Mouse (Mus musculus) megakaryocyte-erythroid progenitor cell, adult 5-6 weeks (primary cell): ENCODE results near the gene Tas2r131. TPM values are rescaled to one million over a fixed set of nuclear protein-coding genes. Genes with fewer than 3 reads are reported as not detected.
"Not testable (repeated sequence)": the region's sequence is repeated elsewhere in the genome, so short reads cannot be mapped to it uniquely, and the experiment has no call there.

ENCODE experiments used
- ATAC-seq: replicated peaks from 2 replicates; pipeline ENCODE4 v1.8.0; 2016; ENCODE audit warnings: mild to moderate bottlenecking, inconsistent platforms; ENCODE audit not compliant: severe bottlenecking, poor library complexity, low FRiP score, low TSS enrichment
- total RNA-seq, 2 experiments: library from RNA; stranded (forward) in 1 of 2; stranded (reverse) in 1 of 2; fragments of 200-1000, 215-1000 nt in 1 of 2; fragments of >200 nt in 1 of 2; fragmentation: Nextera tagmentation in 1 of 2; gene quantifications; 2 replicates each; pipeline ENCODE4 v1.2.3; 2014 to 2017

Tas2r131 gene
- total RNA-seq (2014; fragmentation: Nextera tagmentation) (not detected in 2 replicates), total RNA-seq (2017) (not detected in 2 replicates)

DNA sequence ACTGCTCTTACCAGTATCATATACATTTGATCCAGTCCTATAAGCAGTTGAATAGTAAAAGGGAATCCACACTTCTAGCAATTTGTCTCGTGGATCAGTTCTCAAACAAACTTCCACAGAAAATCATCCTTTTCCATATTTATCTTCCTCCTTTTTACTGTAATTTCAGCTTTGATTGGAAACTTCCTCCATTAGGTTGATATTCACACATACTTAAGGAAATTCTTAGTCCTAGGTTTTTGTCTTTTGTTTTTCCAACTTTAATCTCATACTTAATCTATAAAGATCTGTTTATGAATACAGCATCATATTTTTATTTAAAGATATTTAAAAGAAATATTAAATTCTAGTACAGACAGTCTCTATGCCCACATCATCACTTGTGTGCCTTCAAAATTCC is at the start of gene Tas2r131:
TSS of gene Tas2r131 (minus strand) at position 101 of the 400 bp plus-strand sequence.
- ATAC-seq: no peak

DNA sequence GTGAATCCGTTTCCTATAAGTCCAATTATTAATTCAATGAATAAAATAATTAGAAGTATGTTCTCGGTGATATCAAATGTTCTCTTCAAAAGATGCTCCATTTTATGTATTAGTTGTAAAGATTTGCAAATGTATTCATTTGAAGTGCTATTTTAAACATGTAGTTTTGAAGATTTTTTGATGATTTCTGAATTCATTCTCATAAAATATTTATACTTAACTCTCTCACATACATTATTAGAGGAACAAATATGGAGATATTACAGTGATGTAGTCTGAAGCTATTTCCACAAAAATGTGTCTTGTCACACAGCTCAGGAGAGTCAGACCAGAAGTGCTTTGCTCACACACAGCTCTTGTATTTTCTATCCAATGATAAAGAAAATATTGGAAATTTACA is 23.1 kb upstream of the Tas2r131 start, which contains the start of gene Tas2r109:
TSS of gene Tas2r109 (minus strand) at position 101 of the 400 bp plus-strand sequence.
- ATAC-seq: no peak

DNA sequence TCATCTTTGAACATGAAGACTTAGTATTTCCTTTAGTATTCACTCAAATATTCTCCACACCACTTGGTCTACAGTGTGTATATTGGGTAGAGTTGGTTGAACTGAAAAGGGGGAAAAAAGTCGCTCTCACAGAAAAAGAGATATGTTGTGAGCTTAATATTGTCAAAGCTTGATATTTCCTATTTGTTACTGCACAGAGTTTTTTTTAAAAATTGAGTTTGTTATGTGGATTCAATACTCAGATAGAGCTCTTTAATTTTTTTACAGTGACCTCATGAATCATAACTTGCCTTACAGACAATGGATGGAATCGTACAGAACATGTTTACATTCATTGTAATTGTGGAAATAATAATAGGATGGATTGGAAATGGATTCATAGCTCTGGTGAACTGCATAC is 6.9 kb downstream of the Tas2r131 start, which contains the start of gene Tas2r129:
TSS of gene Tas2r129 (plus strand) at position 301 of the 400 bp plus-strand sequence.
- ATAC-seq: no peak

- ATAC-seq: not testable (repeated sequence)
Measured at GRCm38 (mm10) chr6:132941376-132941775, 16.3 kb downstream of the Tas2r131 start.

DNA sequence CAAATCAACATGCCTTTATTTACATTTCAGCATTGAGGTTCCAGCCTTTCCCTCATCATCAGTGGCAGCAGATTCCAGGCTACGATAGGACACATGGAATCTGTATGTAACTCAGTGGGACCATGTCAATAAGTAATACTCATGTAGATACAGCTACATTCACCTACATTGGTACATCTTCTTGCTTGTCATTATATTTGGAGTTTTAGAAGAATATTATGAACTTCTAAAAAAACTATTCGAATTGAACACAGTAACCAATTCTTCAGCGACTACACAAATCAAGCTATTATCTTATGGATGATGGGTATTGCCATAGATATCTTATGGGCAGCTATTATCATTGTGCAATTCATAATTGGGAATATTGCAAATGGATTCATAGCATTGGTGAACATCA is 48.4 kb downstream of the Tas2r131 start, which contains the start of gene Tas2r125:
TSS of gene Tas2r125 (plus strand) at position 301 of the 400 bp plus-strand sequence.
- ATAC-seq: no peak

Other genes starting within 250 kb of the Tas2r131 start
- not detected in 2 replicates for gene Tas2r122, start 246.0 kb downstream of the Tas2r131 start, total RNA-seq (2014; fragmentation: Nextera tagmentation)
- not detected in 2 replicates for gene Tas2r122, start 246.0 kb downstream of the Tas2r131 start, total RNA-seq (2017)
- gene Tas2r115, start 219.9 kb downstream of the Tas2r131 start, total RNA-seq (2014; fragmentation: Nextera tagmentation): not detected in 2 replicates
- not detected in 2 replicates for gene Tas2r115, start 219.9 kb downstream of the Tas2r131 start, total RNA-seq (2017)
- not detected in 2 replicates for gene Tas2r124, start 203.2 kb downstream of the Tas2r131 start, total RNA-seq (2014; fragmentation: Nextera tagmentation)
- gene Tas2r124, start 203.2 kb downstream of the Tas2r131 start, total RNA-seq (2017): not detected in 2 replicates
- gene Tas2r102, start 195.8 kb downstream of the Tas2r131 start, total RNA-seq (2014; fragmentation: Nextera tagmentation): not detected in 2 replicates
- not detected in 2 replicates for gene Tas2r102, start 195.8 kb downstream of the Tas2r131 start, total RNA-seq (2017)
- gene Tas2r136, start 179.8 kb downstream of the Tas2r131 start, total RNA-seq (2014; fragmentation: Nextera tagmentation): not detected in 2 replicates
- not detected in 2 replicates for gene Tas2r136, start 179.8 kb downstream of the Tas2r131 start, total RNA-seq (2017)
- not detected in 2 replicates for gene Tas2r117, start 155.1 kb downstream of the Tas2r131 start, total RNA-seq (2014; fragmentation: Nextera tagmentation)
- gene Tas2r117, start 155.1 kb downstream of the Tas2r131 start, total RNA-seq (2017): not detected in 2 replicates
- not detected in 2 replicates for gene Tas2r123, start 110.8 kb downstream of the Tas2r131 start, total RNA-seq (2014; fragmentation: Nextera tagmentation)
- gene Tas2r123, start 110.8 kb downstream of the Tas2r131 start, total RNA-seq (2017): not detected in 2 replicates
- not detected in 2 replicates for gene Tas2r116, start 102.5 kb downstream of the Tas2r131 start, total RNA-seq (2014; fragmentation: Nextera tagmentation)
- not detected in 2 replicates for gene Tas2r116, start 102.5 kb downstream of the Tas2r131 start, total RNA-seq (2017)
- gene Tas2r110, start 89.9 kb downstream of the Tas2r131 start, total RNA-seq (2014; fragmentation: Nextera tagmentation): not detected in 2 replicates
- not detected in 2 replicates for gene Tas2r110, start 89.9 kb downstream of the Tas2r131 start, total RNA-seq (2017)
- not detected in 2 replicates for gene Tas2r113, start 64.9 kb downstream of the Tas2r131 start, total RNA-seq (2014; fragmentation: Nextera tagmentation)
- not detected in 2 replicates for gene Tas2r113, start 64.9 kb downstream of the Tas2r131 start, total RNA-seq (2017)
- gene Tas2r125, start 48.3 kb downstream of the Tas2r131 start, total RNA-seq (2014; fragmentation: Nextera tagmentation): not detected in 2 replicates
- gene Tas2r125, start 48.3 kb downstream of the Tas2r131 start, total RNA-seq (2017): not detected in 2 replicates
- gene Tas2r129, start 6.8 kb downstream of the Tas2r131 start, total RNA-seq (2014; fragmentation: Nextera tagmentation): not detected in 2 replicates
- not detected in 2 replicates for gene Tas2r129, start 6.8 kb downstream of the Tas2r131 start, total RNA-seq (2017)
- gene Tas2r109, start 23.0 kb upstream of the Tas2r131 start, total RNA-seq (2014; fragmentation: Nextera tagmentation): not detected in 2 replicates
- not detected in 2 replicates for gene Tas2r109, start 23.0 kb upstream of the Tas2r131 start, total RNA-seq (2017)
- not detected in 2 replicates for gene Tas2r103, start 79.2 kb upstream of the Tas2r131 start, total RNA-seq (2014; fragmentation: Nextera tagmentation)
- gene Tas2r103, start 79.2 kb upstream of the Tas2r131 start, total RNA-seq (2017): not detected in 2 replicates
- gene Tas2r140, start 97.9 kb upstream of the Tas2r131 start, total RNA-seq (2014; fragmentation: Nextera tagmentation): not detected in 2 replicates
- gene Tas2r140, start 97.9 kb upstream of the Tas2r131 start, total RNA-seq (2017): not detected in 2 replicates
- gene Smim10l1, start 147.0 kb upstream of the Tas2r131 start, total RNA-seq (2014; fragmentation: Nextera tagmentation): 31.3 and 32.7 TPM in 2 replicates
- gene Smim10l1, start 147.0 kb upstream of the Tas2r131 start, total RNA-seq (2017): 88.6 and 135 TPM in 2 replicates